Mouse (Mus musculus) embryonic facial prominence, embryonic 10.5 days (tissue): ENCODE measurements around the gene Olfr732. TPM values are rescaled to one million over a fixed set of nuclear protein-coding genes. Genes with fewer than 3 reads are reported as not detected.

ENCODE experiments used
- DNase-seq: peaks from one replicate; pipeline ENCODE4 v3.0.0-alpha.2; 2017; ENCODE audit warnings: low spot score
- H3K27ac ChIP-seq: fragments of 300-500 bp; sonication (generic); replicated peaks from 2 replicates; pipeline ENCODE4 v1.5.1; 2016; ENCODE audit warnings: mild to moderate bottlenecking
- H3K27me3 ChIP-seq: fragments of 300-500 bp; sonication (generic); replicated peaks from 2 replicates; pipeline ENCODE4 v1.6.1; 2016; ENCODE audit warnings: low read depth, mild to moderate bottlenecking; ENCODE audit not compliant: poor library complexity, severe bottlenecking
- H3K36me3 ChIP-seq: fragments of 300-500 bp; sonication (generic); replicated peaks from 2 replicates; pipeline ENCODE4 v1.6.1; 2016; ENCODE audit warnings: mild to moderate bottlenecking, moderate library complexity
- H3K4me1 ChIP-seq: fragments of 300-500 bp; sonication (generic); 2 replicates; pipeline ENCODE4 v1.6.1; 2016
- H3K4me3 ChIP-seq: fragments of 300-500 bp; sonication (generic); 2 replicates; pipeline ENCODE4 v1.5.1; 2016; ENCODE audit warnings: mild to moderate bottlenecking, moderate library complexity
- H3K9me3 ChIP-seq: fragments of 300-500 bp; sonication (generic); 2 replicates; pipeline ENCODE4 v1.6.1; 2016; ENCODE audit warnings: mild to moderate bottlenecking
- WGBS: fragments of 180-500 bp; shearing (Covaris S2); methylation state at CpG from one replicate; pipeline ENCODE4 v1.1.7; 2016; 5-methylcytosine and 5-hydroxymethylcytosine counted together
- polyA plus RNA-seq: library from polyadenylated mRNA; unstranded; fragments of >200 nt; fragmentation: Nextera tagmentation; extraction: Ambion mirVana; gene quantifications from 2 replicates; pipeline ENCODE4 v1.2.1, GENCODE M21; 2016

The Olfr732 gene
- polyA plus RNA-seq = not detected in 2 replicates

DNA sequence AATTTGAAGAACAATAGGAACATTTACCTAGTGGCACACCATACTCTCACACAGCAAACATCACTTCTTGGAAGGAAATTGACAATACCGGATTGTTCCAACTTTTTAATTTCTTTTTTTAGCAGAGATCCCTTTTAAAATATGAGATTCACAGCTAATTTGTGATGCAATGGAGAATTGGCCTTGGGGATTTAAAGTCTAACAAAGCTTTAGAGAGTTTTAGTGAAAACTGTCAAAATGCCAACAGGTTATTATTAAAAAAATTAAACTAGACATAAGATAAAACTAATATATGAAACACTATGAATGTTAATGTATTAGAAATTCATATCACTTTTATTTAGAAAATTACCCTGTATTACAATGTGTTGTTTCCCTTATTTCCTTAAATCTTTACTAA lies at the start of gene Olfr732:
TSS of gene Olfr732 (minus strand) at position 101 of the 400 bp plus-strand sequence.
- no peak within 1 kb of the TSS for H3K27ac ChIP-seq
- WGBS = 90% methylated on average over 1 of the region's 1 CpGs
- no peaks in the 10 kb centered on the region for H3K36me3 ChIP-seq
- H3K4me3 ChIP-seq = no peak within 1 kb of the TSS
- no peaks in the 10 kb centered on the region for H3K27me3 ChIP-seq
- no peaks in the 10 kb centered on the region for H3K4me1 ChIP-seq
- no peaks in the 10 kb centered on the region for H3K9me3 ChIP-seq
- DNase-seq = no peak

DNA sequence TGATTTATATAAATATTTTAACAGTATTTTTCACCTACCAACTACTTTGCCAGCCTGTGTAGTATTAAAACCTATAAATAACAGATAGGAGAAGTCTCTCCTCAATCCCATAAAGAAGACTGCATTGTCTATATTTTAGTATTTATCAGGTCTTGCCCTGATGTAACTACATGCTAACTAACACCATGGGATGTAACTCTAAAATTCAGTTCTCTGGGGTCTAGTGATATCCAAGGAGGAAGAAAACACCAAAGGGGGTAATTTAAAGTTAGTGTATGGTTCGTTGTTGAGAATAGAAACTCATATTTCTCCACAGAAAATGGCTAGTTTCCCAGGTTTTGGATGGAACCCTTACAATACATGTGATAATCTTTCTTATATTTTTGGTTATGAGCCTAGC lies 42.7 kb upstream of the Olfr732 start, which contains the start of gene Olfr734:
TSS of gene Olfr734 (minus strand) at position 101 of the 400 bp plus-strand sequence.
- WGBS = 74% methylated on average over 1 of the region's 1 CpGs
- Histone ChIP-seq H3K27me3 (no peaks in the 10 kb centered on the region), H3K4me3 (no peak within 1 kb of the TSS), H3K36me3 (no peaks in the 10 kb centered on the region), H3K9me3 (no peaks in the 10 kb centered on the region), H3K4me1 (no peaks in the 10 kb centered on the region), H3K27ac (no peak within 1 kb of the TSS)
- no peak for DNase-seq

DNA sequence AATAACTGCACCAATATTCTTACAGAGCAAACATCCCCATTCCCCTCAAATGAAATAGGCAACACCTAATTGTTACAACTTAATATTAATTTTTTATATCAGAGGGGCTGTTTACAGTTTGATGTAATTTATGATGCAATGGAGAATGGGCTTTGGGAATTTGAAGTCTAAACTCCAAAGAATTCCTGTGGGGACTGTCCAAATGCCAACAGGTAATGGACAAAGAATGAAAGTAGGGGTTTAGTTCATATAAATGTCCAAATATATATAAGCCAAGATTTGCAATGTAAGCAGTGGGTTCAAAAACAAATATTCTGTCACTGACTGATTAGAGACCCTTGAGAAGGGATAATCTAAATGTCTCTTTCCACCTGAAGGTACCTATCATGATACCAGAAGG lies 17.4 kb upstream of the Olfr732 start, which contains the start of gene Olfr733:
TSS of gene Olfr733 (minus strand) at position 101 of the 400 bp plus-strand sequence.
- Histone ChIP-seq H3K36me3 (no peaks in the 10 kb centered on the region), H3K9me3 (no peaks in the 10 kb centered on the region), H3K27me3 (no peaks in the 10 kb centered on the region), H3K4me1 (no peaks in the 10 kb centered on the region), H3K27ac (no peak within 1 kb of the TSS), H3K4me3 (no peak within 1 kb of the TSS)
- DNase-seq = no peak

DNA sequence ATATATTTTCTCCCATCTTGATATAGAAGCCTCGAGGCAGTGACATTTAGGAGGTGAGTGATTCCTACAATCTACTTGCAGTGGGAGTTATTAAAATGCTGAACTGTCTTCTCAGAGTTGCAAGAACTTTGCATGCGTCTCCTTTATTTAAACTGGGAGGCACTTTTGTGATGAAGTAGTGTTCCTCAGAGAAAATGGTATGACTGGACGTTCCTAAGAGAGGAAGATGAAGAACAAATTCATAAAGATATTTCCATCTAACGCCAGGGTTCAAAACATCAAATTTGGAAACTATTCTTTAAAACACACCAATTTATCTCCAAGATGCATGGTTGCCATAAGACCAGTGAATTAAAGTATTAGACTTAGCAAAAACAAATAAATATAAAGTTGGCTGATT lies 42.2 kb downstream of the Olfr732 start, which contains the start of gene Olfr731:
TSS of gene Olfr731 (minus strand) at position 101 of the 400 bp plus-strand sequence.
- DNase-seq = no peak
- H3K4me1 ChIP-seq = no peaks in the 10 kb centered on the region
- WGBS = 87% methylated on average over 4 of the region's 4 CpGs
- 0 out of 2 replicates have a peak, but pooled peaks cover 4% of the 10 kb centered on the region for H3K9me3 ChIP-seq
- no peaks in the 10 kb centered on the region for H3K27me3 ChIP-seq
- H3K27ac ChIP-seq = no peak within 1 kb of the TSS
- H3K36me3 ChIP-seq = no peaks in the 10 kb centered on the region
- no peak within 1 kb of the TSS for H3K4me3 ChIP-seq

Other genes with a start within 250 kb of the Olfr732 start
- gene Olfr725, start 243.8 kb downstream of the Olfr732 start, polyA plus RNA-seq = not detected in 2 replicates
- not detected in 2 replicates for gene Olfr726, start 193.3 kb downstream of the Olfr732 start, polyA plus RNA-seq
- not detected in 2 replicates for gene Olfr727, start 161.0 kb downstream of the Olfr732 start, polyA plus RNA-seq
- gene Olfr728, start 141.5 kb downstream of the Olfr732 start, polyA plus RNA-seq = not detected in 2 replicates
- 0.05 TPM in 1 of 2 replicates, not detected in the other for gene Olfr729, start 131.3 kb downstream of the Olfr732 start, polyA plus RNA-seq
- not detected in 2 replicates for gene Olfr730, start 96.0 kb downstream of the Olfr732 start, polyA plus RNA-seq
- gene Olfr731, start 42.3 kb downstream of the Olfr732 start, polyA plus RNA-seq = not detected in 2 replicates
- gene Olfr733, start 17.3 kb upstream of the Olfr732 start, polyA plus RNA-seq = not detected in 2 replicates
- not detected in 2 replicates for gene Olfr734, start 42.6 kb upstream of the Olfr732 start, polyA plus RNA-seq
- gene Olfr735, start 64.7 kb upstream of the Olfr732 start, polyA plus RNA-seq = not detected in 2 replicates
- not detected in 2 replicates for gene Tlr11, start 73.7 kb upstream of the Olfr732 start, polyA plus RNA-seq
- gene Olfr736, start 97.0 kb upstream of the Olfr732 start, polyA plus RNA-seq = not detected in 2 replicates
- gene Olfr738, start 123.4 kb upstream of the Olfr732 start, polyA plus RNA-seq = not detected in 2 replicates
- gene Olfr739, start 134.4 kb upstream of the Olfr732 start, polyA plus RNA-seq = not detected in 2 replicates
- not detected in 2 replicates for gene Olfr740, start 161.3 kb upstream of the Olfr732 start, polyA plus RNA-seq
- not detected in 2 replicates for gene Olfr741, start 188.5 kb upstream of the Olfr732 start, polyA plus RNA-seq
- not detected in 2 replicates for gene Olfr742, start 219.4 kb upstream of the Olfr732 start, polyA plus RNA-seq
- gene Olfr743, start 237.6 kb upstream of the Olfr732 start, polyA plus RNA-seq = not detected in 2 replicates